Mouse (Mus musculus): ENCODE measurements at regions not wholly inside any gene's neighbourhood (a gene's known extent, or its start where the extent isn't known, plus 50 kb on each side); places are given as distances from the start of the nearest gene placed in this dataset.
A peak's percentile ranks its signal among the peaks of the same experiment; 100 is the strongest.

- Histone ChIP-seq H3K27me3 (replicated peaks) (no peaks in the 10 kb centered on the region), H3K27ac (no peak overlapping the region), H3K9ac (no peak overlapping the region), H3K4me1 (0 out of 2 replicates have a peak, but pooled peaks cover 8% of the 10 kb centered on the region), H3K36me3 (replicated peaks) (no peaks in the 10 kb centered on the region), H3K4me3 (no peak overlapping the region), H3K9me3 (no peaks in the 10 kb centered on the region), H3K4me2 (no peak overlapping the region)
- 60% methylated on average over 4 of the region's 4 CpGs for WGBS
- peak; percentile 16; the same call in 1 of the 2 replicates for ATAC-seq (replicated peaks)
Observed at GRCm38 (mm10) chr11:44331774-44332129, 68.1 kb upstream of the Il12b start.

DNA sequence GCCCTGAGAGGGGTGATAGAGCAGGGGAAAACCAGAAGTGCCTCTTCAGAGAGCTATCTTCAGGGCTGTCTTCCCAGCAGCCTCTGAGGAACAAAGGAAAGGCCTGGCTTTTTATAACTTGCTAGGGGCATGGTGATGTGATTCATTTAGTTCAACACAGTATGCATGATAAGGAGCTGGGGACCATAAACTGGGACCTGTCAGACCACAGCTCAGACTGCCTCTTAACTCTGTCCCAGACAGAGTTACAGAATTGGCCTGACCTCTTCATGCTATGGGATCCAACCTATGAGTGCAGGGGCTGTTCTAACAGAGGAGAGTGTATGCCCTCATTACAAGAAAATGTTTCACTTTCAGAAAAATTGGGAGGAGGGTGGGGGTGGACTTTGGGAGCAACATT, 59.3 kb upstream of the Il12b start:
- Histone ChIP-seq H3K36me3 (replicated peaks) (no peaks in the 10 kb centered on the region), H3K4me1 (no peaks in the 10 kb centered on the region), H3K4me2 (no peak overlapping the region), H3K27me3 (replicated peaks) (no peaks in the 10 kb centered on the region), H3K9ac (no peak overlapping the region), H3K27ac (no peak overlapping the region), H3K4me3 (no peak overlapping the region), H3K9me3 (no peaks in the 10 kb centered on the region)
- ATAC-seq (replicated peaks): no peak

GRCm38 (mm10) chr11:44348308-44348707, 51.6 kb upstream of the Il12b start:
- Histone ChIP-seq H3K4me3 (no peak overlapping the region), H3K9me3 (no peaks in the 10 kb centered on the region), H3K36me3 (replicated peaks) (no peaks in the 10 kb centered on the region), H3K4me1 (no peaks in the 10 kb centered on the region), H3K27me3 (replicated peaks) (no peaks in the 10 kb centered on the region), H3K4me2 (no peak overlapping the region), H3K9ac (no peak overlapping the region), H3K27ac (no peak overlapping the region)
- 79% methylated on average over 3 of the region's 3 CpGs for WGBS
- ATAC-seq (replicated peaks): no peak

DNA sequence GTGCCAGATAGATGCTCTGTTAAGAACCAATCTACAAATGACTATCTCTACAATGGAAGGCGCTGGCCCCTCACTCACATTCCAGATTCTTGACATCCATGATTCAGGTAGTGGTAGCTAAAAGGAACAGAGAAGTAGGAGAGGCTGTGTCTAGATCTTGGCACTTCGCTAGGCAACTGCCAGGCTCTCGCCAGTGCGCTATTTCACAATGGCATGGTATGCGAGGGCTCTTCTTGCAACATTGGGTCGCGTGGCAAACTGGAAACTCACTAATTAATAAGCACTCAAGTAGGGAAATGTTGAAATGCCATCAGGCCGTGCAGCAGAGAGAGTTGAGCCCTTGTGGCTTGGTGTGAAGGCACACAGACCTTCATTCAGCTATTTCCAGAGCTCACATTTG, 50.3 kb upstream of the Il12b start:
- WGBS: 84% methylated on average over 8 of the region's 8 CpGs
- no peaks in the 10 kb centered on the region for H3K9me3 ChIP-seq
- no peak overlapping the region for H3K27ac ChIP-seq
- no peak overlapping the region for H3K9ac ChIP-seq
- H3K4me3 ChIP-seq: no peak overlapping the region
- no peak for ATAC-seq (replicated peaks)
- no peak overlapping the region for H3K4me2 ChIP-seq
- H3K36me3 ChIP-seq (replicated peaks): no peaks in the 10 kb centered on the region
- no peaks in the 10 kb centered on the region for H3K4me1 ChIP-seq
- H3K27me3 ChIP-seq (replicated peaks): no peaks in the 10 kb centered on the region
